Mouse (Mus musculus) spleen, adult 2 months (tissue): ENCODE data around the gene Zbtb1. TPM values are rescaled to one million over a fixed set of nuclear protein-coding genes. Genes with fewer than 3 reads are reported as not detected.
A peak's percentile ranks its signal among the peaks of the same experiment; 100 is the strongest.

Source experiments
- DNase-seq, 2 experiments: peaks; one replicate each; pipeline versions ENCODE4 v3.0.0 to v3.0.0-alpha.2; 2012 to 2021; ENCODE audit warnings: low spot score in 2 of 2, low read depth in 1 of 2
- H3K27ac ChIP-seq: fragments of 200-500 bp; 2 replicates; pipeline ENCODE4 v1.5.1; 2012; ENCODE audit warnings: low read length, inconsistent platforms; ENCODE audit not compliant: insufficient read depth
- H3K27me3 ChIP-seq: fragments of 200-500 bp; 2 replicates; pipeline ENCODE4 v1.6.1; 2012; ENCODE audit warnings: mild to moderate bottlenecking, moderate library complexity, low read length, inconsistent platforms; ENCODE audit not compliant: control insufficient read depth, insufficient read depth
- H3K36me3 ChIP-seq: fragments of 200-500 bp; 2 replicates; pipeline ENCODE4 v1.6.1; 2012; ENCODE audit warnings: mild to moderate bottlenecking, low read length, inconsistent platforms; ENCODE audit not compliant: control insufficient read depth, insufficient read depth
- H3K4me1 ChIP-seq: fragments of 200-500 bp; 2 replicates; pipeline ENCODE4 v1.6.1; 2011; ENCODE audit warnings: inconsistent platforms; ENCODE audit not compliant: control insufficient read depth, insufficient read depth, insufficient read length
- H3K4me3 ChIP-seq: fragments of 200-500 bp; 2 replicates; pipeline ENCODE4 v1.5.1; 2011; ENCODE audit warnings: mild to moderate bottlenecking, inconsistent platforms; ENCODE audit not compliant: insufficient read depth, insufficient read length; ENCODE audit errors: extremely low read depth
- CTCF ChIP-seq: fragments of 200-500 bp; IDR thresholded peaks from 2 replicates; pipeline ENCODE4 v1.5.1; 2011; ENCODE audit warnings: mild to moderate bottlenecking, inconsistent platforms; ENCODE audit not compliant: insufficient read depth, insufficient read length, insufficient replicate concordance; ENCODE audit errors: extremely low read depth
- POLR2A ChIP-seq: fragments of 200-500 bp; IDR thresholded peaks from 2 replicates; pipeline ENCODE4 v1.6.1; 2011; ENCODE audit warnings: low read depth, low read length, inconsistent platforms
- whole genome bisulfite sequencing: fragments of 180-500 bp; shearing (Covaris S2); methylation state at CpG from one replicate; pipeline ENCODE4 v1.1.7; 2018; 5-methylcytosine and 5-hydroxymethylcytosine counted together
- polyA plus RNA-seq: library from polyadenylated mRNA; depleted of rRNA; stranded (reverse); fragments of >200 nt; gene quantifications from 2 replicates; pipeline ENCODE4 v1.2.3, GENCODE M21; 2012

Zbtb1 gene
- polyA plus RNA-seq, 1 experiment = 2.1 TPM

DNA sequence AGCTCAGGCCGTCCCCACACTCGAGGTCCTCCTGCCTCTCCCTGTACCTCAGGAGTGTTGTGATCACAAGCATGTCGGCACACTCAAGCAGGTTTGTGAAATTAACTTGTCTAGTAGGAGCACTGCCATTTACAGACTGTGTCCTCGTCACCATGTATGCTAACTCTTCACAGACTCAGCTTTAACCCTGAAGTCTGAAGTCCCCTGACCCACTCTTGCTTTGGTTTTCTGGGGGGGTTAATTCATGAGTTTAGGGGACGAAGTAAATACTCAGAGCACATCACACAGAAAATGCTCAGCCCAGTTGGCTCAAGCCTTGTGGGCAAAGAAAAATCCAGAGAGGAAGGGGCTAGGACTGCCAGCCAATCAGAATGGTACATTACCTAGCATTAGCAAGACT lies 34.4 kb upstream of the Zbtb1 start:
- no peaks in the 10 kb centered on the region for H3K4me1 ChIP-seq
- WGBS = 87% methylated on average over 5 of the region's 5 CpGs
- no peak overlapping the region for H3K27ac ChIP-seq
- H3K4me3 ChIP-seq = no peak overlapping the region
- H3K36me3 ChIP-seq = no peaks in the 10 kb centered on the region
- no peak for DNase-seq
- TF ChIP-seq CTCF (no peak), POLR2A (no peak)
- no peaks in the 10 kb centered on the region for H3K27me3 ChIP-seq

DNA sequence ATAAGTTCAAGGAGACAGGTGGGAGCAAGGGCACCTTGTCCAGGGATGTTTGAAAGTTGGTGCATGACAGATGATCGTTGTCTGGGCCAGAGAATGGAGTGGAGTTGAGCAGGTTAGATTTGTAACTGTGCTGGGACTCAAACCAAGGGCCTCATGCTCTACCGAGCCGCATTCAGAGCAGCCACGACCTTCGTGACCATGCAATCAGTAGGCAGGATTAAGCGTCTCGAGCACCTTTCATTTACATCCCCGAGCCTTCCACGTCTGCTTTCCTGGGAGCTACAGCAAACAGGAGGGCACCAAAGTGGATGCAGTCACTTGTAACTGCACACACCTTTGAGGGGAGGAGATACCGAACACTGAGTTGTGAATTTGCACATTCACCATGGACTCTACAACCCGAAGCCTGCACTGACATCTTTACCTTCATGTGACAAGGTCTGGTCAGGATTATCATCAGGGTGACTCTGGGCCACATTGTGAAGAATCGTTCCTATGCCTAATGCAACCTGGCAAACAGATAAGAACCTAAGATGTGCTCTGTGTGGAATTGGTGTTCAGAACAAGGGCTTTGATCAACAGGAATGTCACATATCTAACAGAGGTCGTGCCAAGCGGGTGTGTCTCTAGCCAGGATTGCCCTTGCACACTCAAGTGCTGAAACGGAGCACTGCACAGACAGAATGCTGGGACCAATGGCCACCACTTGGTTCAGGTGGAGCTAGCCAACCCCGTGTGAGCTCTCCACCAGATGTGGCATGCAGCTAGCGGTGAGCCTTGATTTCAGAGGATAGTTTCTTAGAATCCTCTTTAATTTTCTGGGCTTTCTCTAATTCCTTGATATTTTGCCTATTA lies 33.7 kb upstream of the Zbtb1 start:
- H3K36me3 ChIP-seq = no peaks in the 10 kb centered on the region
- H3K27ac ChIP-seq = no peak overlapping the region
- no peaks in the 10 kb centered on the region for H3K4me1 ChIP-seq
- 91% methylated on average over 17 of the region's 17 CpGs for WGBS
- no peak for DNase-seq
- H3K4me3 ChIP-seq = no peak overlapping the region
- H3K27me3 ChIP-seq = no peaks in the 10 kb centered on the region
- no peak for TF ChIP-seq CTCF
- TF ChIP-seq POLR2A = no peak

DNA sequence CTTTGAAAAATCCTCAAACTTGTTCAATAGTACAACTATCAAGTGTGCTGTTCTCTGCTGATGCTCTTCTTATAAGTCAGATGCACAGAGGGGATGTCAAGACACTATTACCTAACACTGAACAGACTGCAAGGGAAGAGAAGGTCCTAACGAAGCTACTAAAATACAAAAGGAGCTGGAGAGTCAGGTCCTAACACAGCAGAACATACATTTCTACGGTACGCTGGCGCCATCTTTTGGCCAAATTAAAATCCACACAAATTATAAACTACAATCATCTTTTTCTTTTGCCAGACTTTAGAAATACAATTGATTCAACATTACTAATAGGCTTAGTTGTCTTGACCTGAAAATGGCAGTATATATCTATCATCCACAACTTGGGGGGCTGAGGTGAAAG lies 29.0 kb upstream of the Zbtb1 start:
- Histone ChIP-seq H3K27ac (no peak overlapping the region), H3K27me3 (no peaks in the 10 kb centered on the region), H3K4me1 (no peaks in the 10 kb centered on the region), H3K4me3 (no peak overlapping the region), H3K36me3 (peaks cover 2% of the 10 kb centered on the region; the same call in 1 of the 2 replicates)
- WGBS = 4% methylated on average over 4 of the region's 4 CpGs
- peak; percentile 41 to 50 for DNase-seq
- peak; percentile 32; the same call in 1 of the 2 replicates for TF ChIP-seq CTCF
- no peak for TF ChIP-seq POLR2A

DNA sequence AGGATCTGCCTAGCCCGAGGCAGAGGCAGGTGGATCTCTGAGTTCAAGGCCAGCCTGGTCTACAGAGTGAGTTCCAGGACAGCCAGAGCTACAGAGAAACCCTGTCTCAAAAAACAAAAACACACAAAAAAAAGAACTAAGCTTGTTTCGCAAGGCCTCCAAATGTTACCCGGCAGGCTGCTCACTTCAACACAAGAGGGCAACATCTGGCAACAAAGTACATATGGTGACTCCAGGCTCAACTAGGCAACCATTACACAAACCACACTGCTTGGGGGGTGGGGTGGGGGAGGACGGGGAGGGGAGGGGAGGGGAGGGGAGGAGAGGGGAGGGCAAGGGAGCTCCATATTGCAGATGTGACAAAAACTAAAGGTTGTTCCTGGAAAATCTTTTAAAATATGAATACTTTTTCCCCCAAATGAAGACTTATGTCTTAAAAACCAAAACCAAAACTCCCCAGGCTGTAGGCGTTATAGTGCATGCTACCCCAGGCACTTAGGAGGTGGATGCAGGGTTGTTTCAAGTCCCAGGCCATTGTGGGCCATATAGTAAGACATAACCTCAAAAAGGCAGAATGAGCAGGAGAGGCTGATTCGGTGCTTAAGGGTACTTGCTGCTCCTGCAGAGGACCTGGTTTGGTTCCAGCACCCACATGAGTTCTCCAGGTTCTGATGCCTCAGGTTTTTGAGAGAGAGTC lies 24.2 kb upstream of the Zbtb1 start:
- TF ChIP-seq CTCF = peak; percentile 47; the same call in 1 of the 2 replicates
- TF ChIP-seq POLR2A = no peak
- peaks cover 7% of the 10 kb centered on the region; the same call in 1 of the 2 replicates for H3K36me3 ChIP-seq

DNA sequence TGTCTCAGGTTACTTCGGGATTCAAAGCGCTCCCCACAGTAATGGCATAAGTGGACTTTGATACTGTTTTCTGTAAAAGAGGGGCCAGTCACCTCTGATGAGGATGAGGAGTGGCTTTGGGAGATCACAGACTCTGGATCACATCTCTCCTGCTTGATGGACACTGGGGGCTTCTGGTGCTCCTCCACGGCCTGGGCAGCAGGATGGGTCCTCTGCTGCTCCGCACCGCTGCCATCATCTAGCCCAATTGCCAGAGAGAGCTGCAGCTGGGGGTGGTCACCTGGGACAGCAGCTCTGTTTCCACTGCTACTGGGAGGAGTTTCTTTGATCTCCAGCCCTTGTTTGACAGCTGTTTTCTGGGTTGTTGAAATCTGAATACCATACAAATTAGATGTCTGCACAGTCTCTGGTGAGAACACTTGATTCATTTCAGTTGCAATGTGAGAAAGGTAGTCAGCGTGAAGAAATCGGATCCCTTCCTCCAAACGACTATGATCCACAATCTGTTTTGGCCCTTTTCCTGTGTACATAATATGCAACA lies 20.3 kb upstream of the Zbtb1 start:
- Histone ChIP-seq H3K27me3 (no peaks in the 10 kb centered on the region), H3K4me3 (no peak overlapping the region), H3K4me1 (no peaks in the 10 kb centered on the region), H3K27ac (no peak overlapping the region), H3K36me3 (peaks cover 8% of the 10 kb centered on the region)
- no peak for TF ChIP-seq POLR2A
- TF ChIP-seq CTCF = no peak
- 67% methylated on average over 8 of the region's 8 CpGs for WGBS
- no peak for DNase-seq

More for the DNA sequence above, 24.2 kb upstream of the Zbtb1 start:
- Histone ChIP-seq H3K27ac (no peak overlapping the region), H3K27me3 (no peaks in the 10 kb centered on the region), H3K4me3 (no peak overlapping the region), H3K4me1 (no peaks in the 10 kb centered on the region)
- DNase-seq = peak; percentile 20 to 49
- 64% methylated on average over 5 of the region's 6 CpGs for WGBS

DNA sequence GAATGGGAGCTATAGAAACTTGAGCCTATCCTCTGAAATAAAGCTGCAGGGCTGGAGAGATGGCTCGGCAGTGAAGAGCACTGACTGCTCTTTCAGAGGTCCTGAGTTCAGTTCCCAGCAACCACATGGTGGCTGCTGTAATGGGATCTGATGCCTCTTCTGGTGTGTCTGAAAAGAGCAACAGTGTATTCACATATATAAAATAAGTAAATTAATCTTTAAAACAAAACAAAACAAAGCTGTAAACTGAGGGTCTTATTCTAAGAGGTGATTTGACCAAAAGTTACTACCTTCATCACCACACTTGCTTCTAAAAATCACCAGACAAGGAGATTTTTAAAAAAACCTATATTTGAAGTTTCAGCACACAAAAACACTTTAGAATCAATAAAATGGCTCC lies 9.2 kb upstream of the Zbtb1 start:
- no peak overlapping the region for H3K27ac ChIP-seq
- no peak for DNase-seq
- WGBS = 65% methylated on average over 1 of the region's 1 CpGs
- H3K4me1 ChIP-seq = peaks cover 11% of the 10 kb centered on the region; the same call in 1 of the 2 replicates
- H3K27me3 ChIP-seq = no peaks in the 10 kb centered on the region
- no peak overlapping the region for H3K4me3 ChIP-seq
- H3K36me3 ChIP-seq = no peaks in the 10 kb centered on the region
- no peak for TF ChIP-seq POLR2A
- no peak for TF ChIP-seq CTCF
